Mouse (Mus musculus): ENCODE measurements at regions not wholly inside any gene's neighbourhood (a gene's known extent, or its start where the extent isn't known, plus 50 kb on each side); places are given as distances from the start of the nearest gene placed in this dataset.
A peak's percentile ranks its signal among the peaks of the same experiment; 100 is the strongest.

DNA sequence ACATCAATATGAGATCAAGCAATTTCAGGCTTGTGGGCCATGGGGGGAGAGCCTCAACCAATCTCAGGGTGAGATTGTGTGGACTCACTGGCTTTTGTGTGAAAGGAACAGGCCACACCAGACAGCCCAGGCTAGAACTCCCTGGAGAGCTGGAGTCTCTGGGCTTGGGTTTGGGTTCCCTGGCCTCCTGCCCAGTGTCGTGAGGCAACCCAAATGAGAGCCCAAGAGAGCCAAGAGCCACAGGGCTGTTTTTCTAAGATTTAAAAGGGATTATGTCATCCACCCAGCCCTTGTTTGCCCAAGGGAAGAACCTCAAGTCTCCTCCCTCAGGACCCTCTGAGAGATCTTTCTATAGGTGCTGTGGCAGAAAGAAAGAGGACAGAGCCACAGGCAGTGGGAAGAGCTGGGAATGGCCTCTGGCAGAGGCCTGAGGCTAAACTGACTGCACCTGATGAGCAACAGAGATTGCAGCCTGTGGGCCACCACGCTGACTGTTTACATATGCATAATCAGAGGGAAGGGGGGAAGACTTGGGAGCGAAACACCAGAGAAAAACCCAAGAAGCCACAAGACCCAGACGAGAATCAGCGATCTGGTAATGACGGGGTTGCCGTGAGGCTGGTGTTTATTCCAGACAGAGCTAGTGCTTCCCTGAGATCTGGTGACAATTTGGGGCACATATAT, 92.1 kb downstream of the Bcl2l11 start:
- peak; percentile 36 for DNase-seq (ENCODE audit: low spot score)

DNA sequence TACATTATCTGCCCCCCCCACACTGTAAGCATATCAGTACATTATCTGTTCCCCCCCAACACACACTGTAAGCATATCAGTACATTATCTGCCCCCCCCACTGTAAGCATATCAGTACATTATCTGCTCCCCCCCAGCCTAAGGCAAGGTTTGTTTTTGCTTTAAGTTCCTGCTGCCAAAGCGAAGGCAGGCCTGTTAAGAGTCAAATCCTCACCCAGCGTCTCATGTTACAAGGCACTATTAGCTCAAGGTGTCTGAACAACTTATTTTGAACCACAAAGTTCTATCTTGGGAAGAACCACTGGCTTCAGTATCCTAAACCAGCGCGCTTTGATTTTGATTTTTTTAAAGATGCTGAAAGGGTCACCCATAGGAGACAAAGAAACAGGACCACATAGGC, 93.1 kb downstream of the Bcl2l11 start:
- no peak for DNase-seq (ENCODE audit: low spot score)

DNA sequence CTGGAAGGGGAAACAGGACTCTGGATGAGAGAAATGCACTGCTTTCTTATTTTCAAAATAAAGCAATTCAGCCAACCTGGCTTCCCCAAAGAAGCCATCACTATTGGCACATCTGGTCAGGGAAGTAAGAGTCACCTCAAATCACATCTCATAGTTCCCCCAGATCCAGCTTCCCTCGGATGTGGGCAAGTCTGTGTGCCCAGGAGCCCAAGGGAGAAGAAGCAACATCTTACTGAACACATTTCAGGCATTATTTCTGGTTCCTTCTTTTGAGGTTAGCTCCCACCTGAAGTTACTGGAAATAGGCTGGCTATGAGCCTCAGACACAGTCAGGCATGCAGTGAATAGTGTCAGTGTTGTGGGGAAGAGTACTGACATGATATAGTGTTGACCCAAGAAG, 95.2 kb downstream of the Bcl2l11 start:
- no peak for DNase-seq (ENCODE audit: low spot score)

DNA sequence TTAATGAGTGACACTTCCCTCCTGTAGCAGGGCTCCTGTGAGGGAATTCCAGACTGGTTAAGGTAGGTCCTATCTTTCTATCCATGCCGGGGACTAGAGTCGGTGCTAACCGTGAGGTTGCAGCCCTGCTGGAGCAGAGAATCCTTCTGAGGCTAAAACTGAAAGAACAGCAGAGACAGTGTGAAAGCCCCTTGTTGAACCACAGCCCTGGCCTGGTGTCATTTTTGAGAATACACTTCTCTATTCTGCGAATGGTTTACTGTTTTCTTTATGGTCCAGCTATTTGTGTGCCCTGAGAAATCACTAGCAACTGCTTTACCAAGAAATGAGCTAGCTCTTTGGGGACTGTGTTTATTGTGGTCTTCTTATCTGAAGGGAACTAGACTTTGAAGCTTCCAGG, 95.8 kb downstream of the Bcl2l11 start:
- no peak for DNase-seq (ENCODE audit: low spot score)

DNA sequence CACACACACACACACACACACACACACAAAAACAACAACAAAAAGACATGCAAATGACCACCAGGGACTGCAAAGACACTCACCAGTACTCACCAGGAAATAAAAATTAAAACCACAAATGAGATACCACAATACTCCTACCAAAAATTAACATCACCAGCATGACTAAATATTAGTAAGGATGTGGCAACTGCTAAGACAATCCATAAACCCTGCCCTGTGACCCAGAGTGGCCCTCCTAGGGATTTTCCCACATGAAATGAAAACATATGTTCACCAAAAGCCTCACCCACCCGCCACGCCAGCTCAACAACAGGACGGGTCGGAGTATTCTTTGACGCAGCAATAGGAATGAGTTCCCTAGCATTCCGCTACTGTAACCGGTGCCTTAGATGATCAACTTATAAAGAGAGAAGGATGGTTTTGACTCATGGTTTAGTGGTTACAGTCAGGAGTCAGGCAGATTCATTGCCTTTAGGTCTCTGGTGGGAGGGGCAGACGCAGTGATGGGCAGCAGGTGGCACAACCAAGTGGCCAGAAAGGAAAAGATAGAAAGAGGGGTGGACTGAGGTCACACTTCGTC, 100.7 kb downstream of the Bcl2l11 start:
- no peak for DNase-seq (ENCODE audit: low spot score)

DNA sequence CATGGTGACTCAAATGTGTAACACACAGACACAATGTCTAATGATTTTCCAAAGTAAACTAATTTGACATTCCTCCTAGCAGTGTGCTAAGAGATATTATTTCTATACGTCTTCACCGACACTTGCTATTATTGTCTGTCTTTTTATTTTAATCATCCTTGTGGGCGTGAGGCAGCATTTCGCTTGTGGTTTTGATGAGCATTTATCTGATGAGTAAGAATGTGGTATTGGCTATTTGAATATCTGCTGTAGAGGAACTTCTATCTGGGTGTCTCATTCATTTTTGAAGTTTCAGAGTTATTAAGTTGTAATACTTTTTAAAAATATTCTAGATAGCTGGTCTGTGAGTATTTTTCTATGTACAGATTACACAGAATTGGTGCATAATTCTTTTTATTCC, 103.9 kb downstream of the Bcl2l11 start:
- DNase-seq (ENCODE audit: low spot score) = no peak

DNA sequence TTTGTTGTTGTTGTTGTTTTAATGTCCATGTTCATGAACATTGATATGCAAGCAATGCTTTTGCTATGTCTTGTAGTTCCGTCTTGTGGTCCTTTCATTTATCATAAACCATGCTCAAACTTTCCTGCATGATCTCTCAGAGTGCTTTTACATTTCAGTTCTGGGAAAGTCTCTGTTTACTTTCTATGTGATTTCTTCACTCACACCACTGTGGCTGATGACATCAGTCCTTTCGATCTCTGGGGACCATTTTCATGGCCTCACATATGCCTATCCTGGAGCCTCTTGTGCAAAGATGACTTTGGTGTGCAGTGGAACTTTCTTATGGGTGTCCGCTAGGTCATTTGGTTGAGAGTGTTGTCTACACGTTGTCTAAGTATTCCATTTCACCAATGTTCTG, 105.1 kb downstream of the Bcl2l11 start:
- no peak for DNase-seq (ENCODE audit: low spot score)

DNA sequence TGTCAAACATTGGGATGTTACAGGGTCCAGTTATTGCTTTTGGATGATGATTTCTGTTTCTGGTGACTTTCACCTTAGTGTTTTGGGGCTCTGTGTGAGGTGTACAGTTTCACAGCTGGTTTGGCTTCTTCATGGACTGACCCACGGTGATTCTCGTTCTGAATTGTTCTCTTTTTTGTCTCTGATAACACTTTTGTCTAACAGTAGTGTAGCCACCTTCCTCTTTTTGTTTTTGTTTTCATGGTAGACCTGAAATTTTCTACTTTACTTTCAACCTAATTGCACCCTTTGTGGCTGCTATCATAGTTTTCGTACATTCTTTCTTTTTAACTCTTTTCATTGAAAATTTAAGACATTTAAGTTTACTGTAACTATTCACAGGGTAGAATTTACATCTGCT, 105.5 kb downstream of the Bcl2l11 start:
- DNase-seq (ENCODE audit: low spot score) = no peak

DNA sequence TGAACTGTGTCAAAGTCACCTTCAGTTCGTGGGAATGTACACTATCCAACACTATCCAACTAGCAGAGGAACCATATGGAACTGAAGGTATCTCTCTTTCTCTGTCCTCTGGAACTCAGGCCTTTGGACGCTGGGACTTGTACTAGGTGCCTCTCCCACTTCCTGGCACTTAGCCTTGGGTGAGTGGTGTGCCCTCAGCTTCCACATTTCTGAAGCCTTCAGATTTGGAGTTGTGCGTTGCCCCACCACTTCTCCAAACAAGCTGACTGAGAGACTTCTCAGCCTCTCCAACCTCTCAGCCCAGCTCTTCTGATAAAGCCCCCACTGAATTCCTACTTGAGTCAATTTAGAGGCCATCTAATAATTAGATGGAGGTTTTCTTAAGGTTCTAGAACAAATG, 106.2 kb downstream of the Bcl2l11 start:
- DNase-seq (ENCODE audit: low spot score) = no peak

DNA sequence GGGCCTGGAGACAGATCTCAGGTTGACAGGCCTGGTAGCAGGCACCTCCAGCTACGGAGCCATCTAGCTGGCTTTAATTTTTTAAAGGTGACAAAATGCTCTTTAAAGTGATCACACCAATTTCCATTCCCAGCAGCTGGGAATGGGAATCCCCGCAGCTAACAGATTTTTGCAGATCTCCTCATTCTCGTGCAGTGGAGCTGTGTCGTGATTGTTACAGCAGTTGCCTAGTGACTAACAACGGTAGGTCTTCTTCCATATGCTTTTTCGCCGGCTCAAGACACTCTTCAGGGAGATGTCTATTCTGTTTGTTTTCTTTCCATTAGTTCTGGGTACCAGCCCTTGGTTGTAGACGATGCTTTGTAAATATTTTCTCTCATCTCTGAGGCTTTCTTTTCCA, 109.3 kb downstream of the Bcl2l11 start:
- no peak for DNase-seq (ENCODE audit: low spot score)

DNA sequence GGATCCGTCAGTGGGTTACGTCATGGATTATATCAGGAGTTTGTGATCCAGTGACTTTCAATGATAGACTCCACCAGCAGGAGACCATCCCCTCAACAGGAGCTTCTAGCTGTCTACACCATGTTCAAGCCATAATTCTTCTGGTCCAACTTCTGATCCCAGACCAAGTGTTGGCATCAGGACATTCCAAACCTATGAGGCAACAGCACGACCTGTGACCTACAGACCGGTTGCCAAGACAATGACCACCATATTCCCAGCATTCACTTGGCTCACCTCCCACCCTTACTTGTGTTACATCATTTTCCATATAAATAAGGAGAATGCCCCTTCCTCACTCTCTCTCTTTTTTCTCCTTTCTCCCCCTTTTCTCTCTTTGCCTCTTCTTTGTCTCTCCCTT, 113.6 kb downstream of the Bcl2l11 start:
- DNase-seq (ENCODE audit: low spot score) = no peak

DNA sequence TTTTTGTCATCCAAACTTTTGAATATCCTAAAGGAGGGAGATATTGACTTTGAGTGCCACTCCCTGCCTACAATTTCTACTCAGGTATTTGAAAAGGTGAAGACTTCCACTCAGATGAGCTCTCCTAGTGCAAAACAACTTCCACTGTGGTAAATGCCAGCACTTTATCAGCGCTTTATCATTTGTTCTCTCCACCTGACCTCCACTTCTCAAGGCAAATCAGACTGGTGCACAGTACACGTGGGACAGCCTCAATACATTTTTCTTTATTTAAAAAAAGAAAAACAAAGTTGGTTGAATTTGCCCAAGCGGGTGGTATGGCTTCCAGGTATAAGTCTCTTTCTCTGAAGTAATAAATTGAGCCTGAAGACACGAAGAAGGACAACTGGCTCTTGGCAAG, 114.2 kb downstream of the Bcl2l11 start:
- DNase-seq (ENCODE audit: low spot score) = no peak

DNA sequence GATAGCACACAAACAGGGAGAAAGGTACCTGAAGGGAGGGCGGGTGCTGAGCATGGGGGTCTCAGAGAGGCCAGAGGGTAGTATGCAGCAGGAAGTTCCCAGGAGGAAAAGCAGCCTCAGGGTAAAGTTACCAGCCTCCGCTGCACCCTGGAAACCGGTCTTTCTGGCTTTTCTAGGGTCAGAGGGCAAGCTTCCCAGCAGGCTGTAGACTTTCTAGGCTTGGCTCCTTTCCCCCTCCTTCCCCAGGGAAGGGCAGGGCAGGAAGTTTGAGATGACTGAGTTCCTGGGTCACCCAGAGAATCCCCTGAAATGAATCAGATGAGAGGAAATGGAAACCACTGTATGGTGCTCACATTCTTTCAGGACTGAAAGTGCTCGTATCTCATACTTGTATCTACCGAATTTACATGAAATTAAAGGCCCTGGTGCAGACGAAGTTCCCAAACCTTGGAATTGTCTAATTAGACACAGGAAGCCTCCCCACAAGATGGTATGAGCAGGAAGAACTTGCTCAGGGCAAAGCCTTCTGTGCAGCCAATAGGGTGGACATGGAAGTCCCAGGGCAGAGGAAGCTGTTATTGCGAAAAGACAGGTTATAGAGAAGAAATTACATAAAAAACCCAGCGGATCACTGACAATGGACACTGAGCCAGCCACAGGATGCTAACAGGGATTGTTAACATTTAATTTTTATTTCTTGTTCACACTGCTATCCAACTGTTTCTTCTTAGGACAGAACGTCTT, 114.9 kb downstream of the Bcl2l11 start:
- peak; percentile 19 for DNase-seq (ENCODE audit: low spot score)

DNA sequence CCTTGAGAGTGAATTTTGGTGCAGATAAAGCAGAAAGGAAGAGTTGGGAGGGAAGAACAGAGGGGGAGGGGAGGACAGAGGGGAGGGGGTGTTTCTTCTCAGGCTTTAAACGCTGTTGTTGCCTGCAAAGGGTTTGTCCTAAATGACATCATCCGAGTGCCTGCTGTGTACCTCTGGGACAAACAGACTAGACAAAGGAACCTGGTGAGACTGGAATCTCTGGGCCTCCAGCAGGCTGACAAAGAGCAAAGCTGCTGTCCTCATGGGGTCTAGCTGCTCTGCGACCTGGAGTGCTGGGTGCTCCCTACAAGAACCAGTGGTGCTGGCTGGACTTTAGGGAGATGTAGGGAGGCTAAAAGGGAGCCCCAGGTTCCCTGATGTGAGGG, 115.4 kb downstream of the Bcl2l11 start:
- DNase-seq (ENCODE audit: low spot score) = no peak

DNA sequence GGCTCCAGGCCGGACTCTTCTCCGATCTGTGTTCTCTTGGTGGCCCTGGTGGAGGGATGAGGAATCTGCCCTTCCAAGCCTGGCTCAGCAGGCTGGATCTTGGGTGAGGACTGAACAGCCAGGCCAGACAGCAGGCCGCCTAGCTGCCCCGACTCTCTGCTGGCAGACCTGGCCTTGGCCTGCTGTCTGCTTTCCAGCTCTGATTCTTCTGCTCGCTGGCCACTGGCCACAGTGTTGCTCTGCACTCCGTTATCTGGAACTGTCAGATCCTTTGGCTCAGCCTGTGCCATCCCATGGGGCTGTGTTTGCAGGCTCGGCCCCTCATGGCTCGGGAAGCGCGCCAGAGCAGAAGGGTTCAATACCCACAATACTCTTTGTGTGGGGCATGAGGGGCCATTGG, 119.7 kb downstream of the Bcl2l11 start:
- DNase-seq (ENCODE audit: low spot score) = peak; percentile 80

DNA sequence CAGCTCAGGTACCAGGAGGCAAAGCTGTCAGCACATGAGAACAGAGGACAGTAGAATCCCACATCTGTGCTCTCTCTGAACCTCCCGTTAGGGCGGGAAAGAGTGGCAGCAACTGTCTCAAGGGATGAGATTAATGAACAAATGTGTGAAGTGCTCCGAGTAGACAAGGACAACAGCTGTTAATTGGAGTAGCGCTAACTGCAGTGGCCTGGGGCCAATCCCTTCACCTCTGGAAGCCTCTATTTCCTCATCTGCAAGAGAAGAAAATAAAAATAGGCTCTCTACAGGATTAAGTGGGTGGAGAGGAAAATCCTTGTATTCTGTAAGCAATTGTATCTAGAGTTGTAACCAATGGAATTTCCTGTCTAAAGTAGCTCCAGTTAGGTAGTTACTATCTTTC, 122.1 kb downstream of the Bcl2l11 start:
- DNase-seq (ENCODE audit: low spot score) = no peak

DNA sequence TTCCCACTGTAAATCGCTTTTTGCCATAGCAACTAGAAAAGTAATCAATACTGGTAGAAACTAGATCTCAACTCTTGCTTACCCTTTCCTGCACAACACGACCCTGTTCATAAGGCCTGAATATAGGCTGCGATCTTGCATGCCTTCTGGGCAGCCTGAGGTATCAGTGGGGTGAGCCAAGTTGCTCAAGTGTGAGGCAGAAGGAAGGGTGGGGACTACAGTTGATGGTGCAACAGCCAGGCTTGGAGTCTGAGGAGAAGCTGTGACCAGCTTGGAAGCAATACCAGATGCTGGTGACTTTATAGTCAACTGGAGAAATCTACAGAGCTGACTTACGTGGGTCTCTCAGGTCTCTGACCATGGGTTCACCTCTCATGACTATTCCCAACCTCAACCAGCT, 123.3 kb downstream of the Bcl2l11 start:
- no peak for DNase-seq (ENCODE audit: low spot score)

DNA sequence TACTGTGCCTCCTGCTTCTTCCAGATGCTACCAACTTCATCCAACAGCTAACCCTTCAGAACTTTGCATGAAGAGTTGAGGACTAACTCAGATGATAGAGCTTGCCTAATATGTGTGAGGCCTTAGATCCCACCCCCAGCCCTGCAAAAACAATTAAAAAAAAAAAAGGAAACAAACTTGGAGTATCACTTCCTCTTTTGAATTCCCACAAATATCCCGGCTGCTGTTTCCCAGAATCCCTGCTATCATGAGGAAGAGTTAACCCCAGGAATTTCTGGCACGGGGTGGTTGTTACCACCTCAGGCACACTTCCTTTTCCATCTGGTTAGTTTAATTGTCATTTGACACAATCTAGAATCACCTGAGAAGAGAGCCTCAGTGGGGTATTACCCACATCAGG, 123.8 kb downstream of the Bcl2l11 start:
- DNase-seq (ENCODE audit: low spot score) = no peak

DNA sequence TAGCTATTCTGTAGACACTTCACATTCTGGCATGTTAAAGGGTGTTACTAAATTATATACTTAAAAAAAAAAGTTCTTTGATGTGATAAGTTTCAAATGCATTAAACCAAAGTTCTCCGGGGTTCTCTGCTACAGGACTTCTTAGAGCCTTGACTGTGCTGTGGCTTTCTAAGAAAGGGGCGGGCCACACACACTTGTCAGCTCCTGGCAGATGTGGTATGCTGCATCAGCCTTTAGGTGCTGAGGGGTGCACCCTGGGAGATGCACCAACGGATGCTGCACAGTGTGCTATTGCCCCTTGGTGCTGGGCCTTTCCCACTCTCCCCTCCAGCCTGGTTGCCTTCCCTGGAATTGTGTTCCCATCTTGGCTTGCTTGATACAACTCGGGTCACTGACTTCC, 125.0 kb downstream of the Bcl2l11 start:
- DNase-seq (ENCODE audit: low spot score) = no peak

DNA sequence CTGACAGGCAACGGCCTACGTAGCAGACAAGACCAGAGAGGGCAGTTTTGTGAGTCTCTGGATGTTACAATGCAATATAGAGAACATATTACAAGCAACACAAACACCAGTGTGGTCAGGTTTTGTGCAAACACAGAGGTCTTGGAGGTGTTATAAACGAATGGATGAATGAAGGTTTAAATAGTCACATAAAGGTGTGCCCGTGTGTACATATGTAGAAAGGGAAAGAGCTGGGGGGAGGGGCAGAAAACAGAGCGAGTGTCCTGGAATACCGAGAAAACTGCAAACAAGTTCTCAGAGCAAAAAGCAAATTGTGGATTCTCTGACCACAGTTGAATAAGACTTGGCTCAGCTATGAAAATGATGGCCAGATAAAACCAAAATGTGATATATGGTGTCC, 130.8 kb downstream of the Bcl2l11 start:
- DNase-seq (ENCODE audit: low spot score) = no peak

DNA sequence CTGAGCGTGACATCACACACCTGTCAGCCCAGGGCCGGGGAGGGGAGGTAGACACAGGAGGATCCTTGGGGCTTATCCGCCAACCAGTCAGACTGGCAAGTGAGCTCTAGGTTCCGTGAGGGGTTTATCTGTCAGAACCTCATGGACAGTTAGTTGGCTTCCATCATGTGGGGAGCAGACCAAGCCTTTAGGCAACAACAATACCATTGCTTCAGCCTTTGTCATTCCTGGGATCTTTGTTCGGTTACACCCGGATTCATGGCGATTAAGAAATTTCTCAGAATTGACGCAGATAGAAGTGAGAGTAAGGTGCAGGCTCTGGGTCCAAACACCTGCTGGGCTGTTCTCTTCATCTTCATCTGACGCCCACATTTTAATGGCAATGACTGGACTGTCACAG, 131.4 kb downstream of the Bcl2l11 start:
- DNase-seq (ENCODE audit: low spot score) = no peak

DNA sequence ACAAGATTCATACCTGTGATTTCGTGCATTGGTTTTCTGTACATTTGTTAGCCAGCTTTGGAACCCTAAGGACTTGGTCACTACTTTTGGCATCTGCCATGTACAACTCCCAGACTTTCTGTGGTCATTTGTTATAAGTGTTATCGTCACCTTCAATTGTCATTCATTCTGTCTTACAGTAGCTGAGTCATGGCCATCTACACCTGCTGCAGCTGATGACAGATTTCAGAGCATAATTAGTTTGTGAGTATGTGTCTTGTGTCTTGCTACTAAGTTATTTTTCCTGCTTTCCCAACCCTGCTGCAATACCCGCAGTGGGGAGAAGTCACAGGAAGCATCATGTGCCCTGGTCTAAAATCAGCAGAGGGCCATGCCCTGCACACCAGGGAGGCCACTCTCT, 138.0 kb downstream of the Bcl2l11 start:
- DNase-seq (ENCODE audit: low spot score) = no peak
